Comparison of ENCODE assay signal across 17 mouse cellular contexts in the genomic region with DNA sequence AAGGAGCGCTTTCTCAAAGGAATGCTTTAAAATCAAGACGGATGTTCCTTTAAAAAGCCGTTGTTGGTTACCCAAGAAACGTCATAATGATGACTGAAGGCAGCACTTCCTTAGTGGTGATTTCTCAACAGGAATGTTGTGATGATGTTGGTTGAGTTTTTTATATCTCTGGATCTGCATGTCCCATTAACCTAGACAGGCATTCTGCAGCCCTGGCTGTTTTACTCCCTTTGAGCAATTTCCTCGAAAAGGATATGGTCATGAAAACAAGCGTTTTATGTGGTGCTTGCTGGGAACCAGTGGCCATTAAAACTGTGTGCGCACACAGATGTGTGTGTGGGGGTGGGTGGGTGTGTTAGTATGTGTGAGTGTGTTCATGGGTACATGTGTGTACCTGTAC.
DNase-seq lines count a peak whose midpoint lies in the region; ATAC-seq lines count a peak whose summit lies in the region.
"Had no signal": no experiment of that assay in that cellular context is flagged by ENCODE, and none has a peak within 500 bp of the region (broad histone marks: within the 10 kb centered on the region; RNA-seq: fewer than 3 reads in every experiment).

No protein-coding gene starts in this region.

- intact Hi-C loops in heart, postnatal 25 days (cut with DNase I) = no loop called here

- DNase-seq in heart, adult 11 months = peak; percentile 59
- no peak for DNase-seq in heart, postnatal 25 days (ENCODE audit: low spot score)
- peak; percentile 28 for DNase-seq in 416B (ENCODE audit: low read depth)
- no peak for DNase-seq in kidney, adult 11 months
- DNase-seq: adrenal gland, adult 2 months; adrenal gland, postnatal 10 days; adrenal gland, postnatal 25 days; cerebellum, adult 11 months; cerebellum, adult 18-20 months; cerebellum, adult 8-10 months; cerebellum, adult 9-11 months; cerebellum, postnatal 14 days; cerebellum, postnatal 36 days; embryo, embryonic 11 days had no signal

- 0 out of 2 replicates have a peak, but pooled peaks have one; percentile 29 for ATAC-seq in megakaryocyte progenitor cell, adult 5-6 weeks (replicated peaks; ENCODE audit: poor library complexity)
- ATAC-seq: forebrain, embryonic 14.5 days; forebrain, embryonic 16.5 days had no signal

Comparison
In these comparisons a context has a peak if more than half of its experiments do, and no peak if none do; other contexts are left out.
1. DNase-seq: peak in heart, adult 11 months (single experiment) and 416B (single experiment); none in heart, postnatal 25 days (single experiment) and kidney, adult 11 months (single experiment).